Mouse (Mus musculus) neural tube, embryonic 10.5 days (tissue): ENCODE data around the gene Sh3rf3.

ENCODE experiments used
- DNase-seq: peaks from one replicate; pipeline ENCODE4 v3.0.0-alpha.2; 2017; ENCODE audit warnings: low spot score; ENCODE audit errors: extremely low spot score

The Sh3rf3 gene

GRCm38 (mm10) chr10:58813081-58813800, at the start of gene Sh3rf3:
Sh3rf3 (plus strand) TSS chr10:58813359.
- DNase-seq: peak; percentile 62

GRCm38 (mm10) chr10:58788486-58789274, 24.5 kb upstream of the Sh3rf3 start:
- no peak for DNase-seq

GRCm38 (mm10) chr10:58797555-58797954, 15.6 kb upstream of the Sh3rf3 start:
- DNase-seq: no peak

- DNase-seq: no peak
These were observed 15.0 kb upstream of the Sh3rf3 start for GRCm38 (mm10) chr10:58798156-58798555.

- DNase-seq: no peak
These were observed 12.1 kb upstream of the Sh3rf3 start for GRCm38 (mm10) chr10:58800996-58801433.

GRCm38 (mm10) chr10:58802391-58802790, 10.8 kb upstream of the Sh3rf3 start:
- no peak for DNase-seq

- DNase-seq: no peak
These were observed 5.2 kb upstream of the Sh3rf3 start for GRCm38 (mm10) chr10:58807956-58808355.

- DNase-seq: no peak
These were observed 3.0 kb upstream of the Sh3rf3 start for GRCm38 (mm10) chr10:58810181-58810580.

- peak; percentile 83 for DNase-seq
These were observed 714 bp upstream of the Sh3rf3 start for GRCm38 (mm10) chr10:58812210-58813080.

GRCm38 (mm10) chr10:58813801-58814191, 637 bp downstream of the Sh3rf3 start:
- DNase-seq: peak; percentile 49

GRCm38 (mm10) chr10:58814486-58814885, 1.3 kb downstream of the Sh3rf3 start:
- DNase-seq: no peak

- DNase-seq: no peak
These were observed 10.9 kb downstream of the Sh3rf3 start for GRCm38 (mm10) chr10:58824016-58824568.

- DNase-seq: no peak
These were observed 16.3 kb downstream of the Sh3rf3 start for GRCm38 (mm10) chr10:58829251-58830111.

- no peak for DNase-seq
These were observed 20.0 kb downstream of the Sh3rf3 start for GRCm38 (mm10) chr10:58833146-58833545.

GRCm38 (mm10) chr10:58833741-58834178, 20.6 kb downstream of the Sh3rf3 start:
- DNase-seq: no peak

- DNase-seq: no peak
These were observed 23.2 kb downstream of the Sh3rf3 start for GRCm38 (mm10) chr10:58836391-58836790.

- no peak for DNase-seq
These were observed 24.3 kb downstream of the Sh3rf3 start for GRCm38 (mm10) chr10:58837504-58837903.

GRCm38 (mm10) chr10:58841945-58842344, 28.8 kb downstream of the Sh3rf3 start:
- no peak for DNase-seq

- DNase-seq: no peak
These were observed 29.9 kb downstream of the Sh3rf3 start for GRCm38 (mm10) chr10:58843100-58843499.

- DNase-seq: peak; percentile 19
These were observed 35.0 kb downstream of the Sh3rf3 start for GRCm38 (mm10) chr10:58848127-58848526.
